Mouse (Mus musculus) lung, adult 18-20 months (tissue): ENCODE data around the gene Chat.
"Not testable (repeated sequence)": the region's sequence is repeated elsewhere in the genome, so short reads cannot be mapped to it uniquely, and the experiment has no call there.

Source experiments
- DNase-seq, 2 experiments: peaks; one replicate each; pipeline ENCODE4 v3.0.0; 2022; ENCODE audit warnings: mixed read lengths in 2 of 2

Gene Chat

DNA sequence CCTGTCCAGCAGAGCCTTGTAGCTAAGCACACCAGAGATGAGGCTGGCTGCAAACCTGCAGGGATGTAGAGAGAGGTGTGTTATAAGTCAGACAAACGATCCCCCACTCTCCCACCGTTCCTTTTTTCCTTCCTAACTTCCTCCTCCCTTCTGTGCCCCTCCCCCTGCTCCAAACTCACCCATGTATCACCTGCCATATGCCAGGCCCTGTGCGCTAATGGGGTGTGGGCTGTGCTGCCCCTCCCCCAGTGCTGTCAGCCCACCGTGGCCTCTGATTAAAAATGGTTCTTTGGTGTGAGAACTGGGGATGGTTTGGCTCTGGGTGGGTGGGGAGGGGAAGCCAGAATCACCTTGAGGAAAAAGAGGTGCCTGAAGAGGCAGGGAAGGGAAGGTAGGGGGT lies 13.2 kb downstream of the Chat start:
- DNase-seq, result no peak

DNA sequence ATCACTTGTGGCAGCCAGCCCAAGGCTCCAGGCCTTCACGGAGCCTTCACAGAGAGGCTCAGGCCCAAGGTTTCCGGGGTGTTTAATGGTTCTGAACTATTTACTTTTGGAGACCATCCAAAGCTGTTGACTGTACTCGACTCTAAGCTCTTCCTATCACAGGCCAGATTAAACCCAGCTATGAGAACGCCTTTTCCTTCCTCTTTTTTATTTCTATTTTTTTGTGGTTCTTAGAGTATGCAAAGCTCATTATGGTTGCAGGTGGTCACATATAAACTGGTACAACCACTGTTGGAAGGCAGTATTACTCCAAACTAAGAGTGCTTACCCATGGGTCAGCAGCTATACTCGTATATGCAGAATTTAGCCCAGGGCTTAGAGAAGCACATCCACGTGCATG lies 18.8 kb downstream of the Chat start:
- no peak for DNase-seq

DNA sequence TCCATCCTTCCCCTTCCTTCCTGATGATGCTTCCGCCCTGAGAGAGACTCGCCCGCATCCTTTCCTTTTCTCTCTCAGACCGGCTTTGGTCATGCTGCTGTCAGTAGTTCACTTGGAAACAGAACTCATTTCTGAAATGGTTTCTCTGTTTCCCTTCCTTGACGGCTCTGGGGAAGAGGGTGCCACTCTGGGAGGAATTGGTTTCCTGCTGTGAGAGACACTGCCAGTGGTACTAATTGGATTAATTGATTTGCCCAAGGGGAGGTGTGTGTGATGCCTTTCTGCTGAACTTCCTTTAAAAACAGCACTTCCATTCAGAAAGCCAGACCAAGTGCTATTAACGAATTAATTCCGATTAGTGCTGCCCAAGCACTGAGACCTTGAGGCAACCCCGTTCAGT lies 22.3 kb downstream of the Chat start:
- no peak for DNase-seq

DNA sequence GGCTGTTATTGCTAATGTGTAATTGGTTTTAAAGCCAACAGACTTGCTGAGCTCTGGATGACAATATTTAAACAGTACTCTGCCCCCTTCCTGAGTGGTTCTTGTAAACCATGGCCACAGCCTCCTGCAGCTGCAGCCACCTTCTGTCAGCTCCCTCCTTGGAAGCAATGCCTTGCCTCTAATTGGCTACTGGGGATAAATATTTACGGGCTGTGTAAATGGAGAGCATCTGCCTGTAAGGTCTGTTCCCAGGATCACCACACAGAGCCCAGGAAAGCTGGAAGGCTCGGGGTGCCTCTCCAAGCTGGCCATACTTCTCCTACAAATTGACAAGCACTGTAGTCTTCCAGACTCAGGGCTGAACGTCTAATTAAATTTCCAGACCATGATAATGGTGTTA lies 26.0 kb downstream of the Chat start:
- DNase-seq, result no peak

- no peak for DNase-seq
Measured at GRCm38 (mm10) chr14:32439316-32439715, 26.5 kb downstream of the Chat start.

GRCm38 (mm10) chr14:32437352-32437793 lies 28.4 kb downstream of the Chat start:
- DNase-seq, result no peak

GRCm38 (mm10) chr14:32429030-32429602 lies 36.7 kb downstream of the Chat start:
- no peak for DNase-seq

DNA sequence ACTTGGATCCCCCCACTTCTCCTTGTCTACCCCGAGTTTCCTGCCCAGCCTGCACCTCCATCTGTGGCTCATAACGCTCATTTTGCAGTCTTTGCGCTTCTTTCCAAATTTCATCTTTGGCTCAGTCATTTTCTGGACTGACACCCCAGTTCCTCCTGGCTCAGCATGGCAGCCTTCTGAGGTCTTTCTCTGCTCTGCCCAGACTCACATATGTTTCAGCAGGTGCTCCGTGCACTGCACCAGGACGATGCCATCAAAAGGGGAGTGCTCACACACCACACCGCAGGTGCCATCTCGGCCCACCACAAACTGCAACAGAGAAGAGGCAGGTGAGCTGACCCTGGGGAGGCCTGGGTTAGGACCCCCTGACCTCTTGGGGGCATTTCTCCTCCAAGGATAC lies 41.8 kb downstream of the Chat start:
- DNase-seq, result no peak

GRCm38 (mm10) chr14:32418747-32419146 lies 47.0 kb downstream of the Chat start:
- no peak for DNase-seq

DNA sequence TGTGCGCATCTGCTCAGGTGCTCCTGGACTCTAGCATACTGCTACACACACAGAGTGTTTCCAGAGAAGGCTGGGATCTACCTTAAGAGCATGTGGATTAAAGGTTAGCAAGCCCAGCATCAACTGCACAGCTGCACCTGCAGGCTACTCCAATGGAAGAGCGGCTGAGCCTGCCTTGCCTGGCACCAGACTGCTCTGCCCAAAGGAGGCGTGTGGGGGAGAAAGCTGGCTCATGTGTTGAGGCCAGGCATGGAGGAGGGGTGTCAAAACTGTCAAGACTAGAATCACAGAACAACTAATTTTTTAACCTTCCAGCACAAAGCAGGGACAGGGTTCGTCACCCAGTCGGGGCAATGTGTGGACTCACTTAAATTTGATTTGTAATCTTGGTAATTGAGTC lies 53.7 kb downstream of the Chat start:
- no peak for DNase-seq

DNA sequence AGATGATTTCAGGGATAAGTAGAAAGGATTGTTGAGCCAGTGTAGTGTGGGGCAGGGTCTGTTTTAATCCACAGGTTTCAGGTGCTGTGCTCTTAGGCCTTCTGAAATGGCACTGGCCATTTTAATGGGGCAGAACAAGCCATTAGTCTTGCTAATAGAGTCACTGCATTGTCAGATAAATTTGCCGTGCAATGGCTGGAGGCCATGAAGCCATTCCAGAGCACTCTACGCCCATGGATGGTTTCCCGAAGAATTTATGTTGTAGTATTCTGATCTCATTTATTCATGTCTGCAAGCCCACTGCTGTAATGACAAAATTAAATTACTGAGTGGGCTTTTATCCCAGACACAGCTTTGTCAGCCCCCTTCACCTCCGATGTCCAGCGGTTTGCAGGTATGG lies 55.7 kb downstream of the Chat start:
- no peak for DNase-seq

DNA sequence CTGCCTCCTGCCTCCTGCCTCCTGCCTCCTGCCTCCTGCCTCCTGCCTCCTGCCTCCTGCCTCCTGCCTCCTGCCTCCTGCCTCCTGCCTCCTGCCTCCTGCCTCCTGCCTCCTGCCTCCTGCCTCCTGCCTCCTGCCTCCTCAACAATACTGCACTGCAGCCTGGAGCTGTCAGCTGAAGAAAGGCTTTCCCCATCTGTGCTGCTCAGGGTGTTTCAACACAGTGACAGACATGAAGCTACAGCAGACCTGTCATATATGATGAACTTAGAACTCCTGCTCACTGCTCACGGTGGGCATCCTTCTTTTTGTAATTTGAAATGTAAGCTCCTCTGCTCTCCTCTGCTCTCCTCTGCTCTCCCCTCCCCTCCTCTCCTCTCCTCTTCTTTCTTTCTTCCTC lies 60.4 kb downstream of the Chat start:
- DNase-seq, result not testable (repeated sequence)

GRCm38 (mm10) chr14:32388196-32388595 lies 77.6 kb downstream of the Chat start, which contains the start of gene 1700024G13Rik:
Gene 1700024G13Rik, minus strand, starts transcription at chr14:32388391.
- peak; percentile 66 to 79 for DNase-seq

DNA sequence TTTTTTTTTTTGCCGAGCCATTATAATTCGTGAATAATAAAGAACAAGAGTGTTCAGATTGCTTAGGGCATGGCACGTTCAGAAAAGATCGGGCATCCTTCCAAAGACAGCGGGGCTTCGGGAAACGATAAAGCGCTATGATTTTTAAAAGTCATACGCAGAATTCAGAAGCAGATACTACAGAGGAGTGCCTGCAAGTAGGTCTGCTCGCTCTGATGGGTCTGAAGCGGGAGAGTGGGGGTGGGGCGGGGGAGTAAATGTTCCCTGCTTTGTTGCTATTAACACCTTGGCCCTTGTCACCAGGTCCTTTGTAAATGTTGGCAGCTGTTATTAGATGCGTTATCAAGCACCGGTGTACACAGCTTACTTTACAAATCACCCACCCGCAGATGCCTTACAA lies 84.2 kb downstream of the Chat start:
- DNase-seq, result peak in 1 of 2 experiments; percentile 5

DNA sequence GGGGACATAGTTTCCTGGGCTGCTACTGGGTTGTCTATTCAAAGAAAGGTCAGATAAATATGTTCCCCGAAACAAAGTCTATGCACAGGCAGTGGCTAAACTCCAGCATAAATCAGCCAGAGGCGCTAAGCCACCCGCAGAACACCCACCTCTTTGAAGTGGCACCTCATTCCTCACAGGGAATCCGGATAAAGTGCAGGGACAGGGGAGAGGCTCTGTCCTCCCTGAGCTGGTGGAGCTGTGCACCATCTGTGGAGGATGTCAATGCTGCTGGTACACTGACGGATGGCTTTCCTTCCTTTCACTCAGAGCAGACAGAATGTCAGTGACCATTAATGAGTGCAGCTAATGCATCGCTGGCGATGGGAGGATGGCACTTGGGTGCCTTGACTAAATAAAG lies 84.7 kb downstream of the Chat start:
- DNase-seq, result no peak

GRCm38 (mm10) chr14:32380099-32380480 lies 85.7 kb downstream of the Chat start:
- peak in 1 of 2 experiments; percentile 7 for DNase-seq

- DNase-seq, result no peak
Measured at GRCm38 (mm10) chr14:32379395-32380098, 86.2 kb downstream of the Chat start.

GRCm38 (mm10) chr14:32372510-32372909 lies 93.3 kb downstream of the Chat start:
- DNase-seq, result no peak

GRCm38 (mm10) chr14:32369756-32370155 lies 96.0 kb downstream of the Chat start:
- DNase-seq, result no peak

DNA sequence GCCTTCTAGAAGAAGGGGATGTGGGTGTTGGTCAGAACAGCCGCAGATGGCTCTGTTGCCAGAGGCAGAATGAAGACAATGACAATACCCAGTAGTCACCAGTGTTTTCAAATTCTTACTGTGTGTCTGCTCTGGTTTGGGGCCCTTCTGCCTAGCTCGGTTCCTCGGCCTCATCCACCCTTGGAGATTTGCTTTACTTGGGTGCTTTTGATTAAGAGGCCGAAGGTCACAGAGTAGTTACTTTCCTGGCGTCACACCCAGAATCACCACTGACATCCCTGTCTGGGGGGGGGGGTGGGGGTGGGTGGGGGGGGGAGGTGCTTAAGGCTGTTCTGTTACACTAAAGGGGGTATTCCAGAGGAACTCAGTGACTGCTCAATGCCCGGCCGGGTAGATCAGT lies 101.4 kb downstream of the Chat start:
- DNase-seq, result no peak
